Mouse (Mus musculus): ENCODE measurements at regions not wholly inside any gene's neighbourhood (a gene's known extent, or its start where the extent isn't known, plus 50 kb on each side); places are given as distances from the start of the nearest gene placed in this dataset.

- DNase-seq (ENCODE audit: low spot score), result no peak
- Histone ChIP-seq H3K36me3 (replicated peaks) (no peaks in the 10 kb centered on the region), H3K27me3 (ENCODE audit: insufficient read depth, low read length) (no peaks in the 10 kb centered on the region), H3K9me3 (replicated peaks) (0 out of 2 replicates have a peak, but pooled peaks cover 3% of the 10 kb centered on the region), H3K4me1 (ENCODE audit: insufficient read depth, low read depth, low read length) (no peaks in the 10 kb centered on the region), H3K4me3 (ENCODE audit: low read depth, low read length) (no peak overlapping the region)
- TF ChIP-seq GATA2 (IDR thresholded peaks at IDR 0.05; ENCODE audit: borderline replicate concordance, low read depth, low read length) (no peak), CTCF (IDR thresholded peaks at IDR 0.05; ENCODE audit: low read depth, low read length) (no peak), GATA1 (IDR thresholded peaks at IDR 0.05; ENCODE audit: borderline replicate concordance, low read length) (no peak), POLR2AphosphoS5 (IDR thresholded peaks at IDR 0.05; ENCODE audit: insufficient replicate concordance, low read depth, low read length) (no peak), TAL1 (conservative IDR thresholded peaks at IDR 0.05; ENCODE audit: low read depth, low read length) (no peak)
- no peak for ATAC-seq (ENCODE audit: extremely low read depth, insufficient number of reproducible peaks, low FRiP score, poor library complexity, severe bottlenecking)
Observed at GRCm38 (mm10) chr1:143054451-143055024, 585.9 kb upstream of the B3galt2 start.

GRCm38 (mm10) chr1:143060698-143061576 is 579.5 kb upstream of the B3galt2 start:
- DNase-seq (ENCODE audit: low spot score) (no peak), ATAC-seq (ENCODE audit: extremely low read depth, insufficient number of reproducible peaks, low FRiP score, poor library complexity, severe bottlenecking) (no peak)
- H3K4me3 ChIP-seq (ENCODE audit: low read depth, low read length), result no peak overlapping the region
- H3K4me1 ChIP-seq (ENCODE audit: insufficient read depth, low read depth, low read length), result no peaks in the 10 kb centered on the region
- no peaks in the 10 kb centered on the region for H3K27me3 ChIP-seq (ENCODE audit: insufficient read depth, low read length)
- H3K9me3 ChIP-seq (replicated peaks), result peaks cover 5% of the 10 kb centered on the region; the same call in 1 of the 2 replicates
- TF ChIP-seq GATA2 (IDR thresholded peaks at IDR 0.05; ENCODE audit: borderline replicate concordance, low read depth, low read length), result no peak
- no peak for TF ChIP-seq TAL1 (conservative IDR thresholded peaks at IDR 0.05; ENCODE audit: low read depth, low read length)
- no peak for TF ChIP-seq GATA1 (IDR thresholded peaks at IDR 0.05; ENCODE audit: borderline replicate concordance, low read length)
- no peak for TF ChIP-seq CTCF (IDR thresholded peaks at IDR 0.05; ENCODE audit: low read depth, low read length)
- no peak for TF ChIP-seq POLR2AphosphoS5 (IDR thresholded peaks at IDR 0.05; ENCODE audit: insufficient replicate concordance, low read depth, low read length)
- H3K36me3 ChIP-seq (replicated peaks), result no peaks in the 10 kb centered on the region

- no peaks in the 10 kb centered on the region for H3K27me3 ChIP-seq (ENCODE audit: insufficient read depth, low read length)
- DNase-seq (ENCODE audit: low spot score), result no peak
- H3K9me3 ChIP-seq (replicated peaks), result peaks cover 2% of the 10 kb centered on the region; the same call in 1 of the 2 replicates
- no peak overlapping the region for H3K4me3 ChIP-seq (ENCODE audit: low read depth, low read length)
- H3K4me1 ChIP-seq (ENCODE audit: insufficient read depth, low read depth, low read length), result no peaks in the 10 kb centered on the region
- no peaks in the 10 kb centered on the region for H3K36me3 ChIP-seq (replicated peaks)
- TF ChIP-seq GATA2 (IDR thresholded peaks at IDR 0.05; ENCODE audit: borderline replicate concordance, low read depth, low read length) (no peak), POLR2AphosphoS5 (IDR thresholded peaks at IDR 0.05; ENCODE audit: insufficient replicate concordance, low read depth, low read length) (no peak), GATA1 (IDR thresholded peaks at IDR 0.05; ENCODE audit: borderline replicate concordance, low read length) (no peak), TAL1 (conservative IDR thresholded peaks at IDR 0.05; ENCODE audit: low read depth, low read length) (no peak), CTCF (IDR thresholded peaks at IDR 0.05; ENCODE audit: low read depth, low read length) (no peak)
- ATAC-seq (ENCODE audit: extremely low read depth, insufficient number of reproducible peaks, low FRiP score, poor library complexity, severe bottlenecking), result no peak
Observed at GRCm38 (mm10) chr1:143065493-143065892, 575.0 kb upstream of the B3galt2 start.

GRCm38 (mm10) chr1:143071781-143072382 is 568.6 kb upstream of the B3galt2 start:
- Histone ChIP-seq H3K27me3 (ENCODE audit: insufficient read depth, low read length) (no peaks in the 10 kb centered on the region), H3K4me1 (ENCODE audit: insufficient read depth, low read depth, low read length) (no peaks in the 10 kb centered on the region), H3K4me3 (ENCODE audit: low read depth, low read length) (no peak overlapping the region), H3K36me3 (replicated peaks) (no peaks in the 10 kb centered on the region), H3K9me3 (replicated peaks) (no peaks in the 10 kb centered on the region)
- TF ChIP-seq TAL1 (conservative IDR thresholded peaks at IDR 0.05; ENCODE audit: low read depth, low read length) (no peak), POLR2AphosphoS5 (IDR thresholded peaks at IDR 0.05; ENCODE audit: insufficient replicate concordance, low read depth, low read length) (no peak), GATA2 (IDR thresholded peaks at IDR 0.05; ENCODE audit: borderline replicate concordance, low read depth, low read length) (no peak), CTCF (IDR thresholded peaks at IDR 0.05; ENCODE audit: low read depth, low read length) (no peak), GATA1 (IDR thresholded peaks at IDR 0.05; ENCODE audit: borderline replicate concordance, low read length) (no peak)
- DNase-seq (ENCODE audit: low spot score) (no peak), ATAC-seq (ENCODE audit: extremely low read depth, insufficient number of reproducible peaks, low FRiP score, poor library complexity, severe bottlenecking) (no peak)

- DNase-seq (ENCODE audit: low spot score) (no peak), ATAC-seq (ENCODE audit: extremely low read depth, insufficient number of reproducible peaks, low FRiP score, poor library complexity, severe bottlenecking) (no peak)
- TF ChIP-seq CTCF (IDR thresholded peaks at IDR 0.05; ENCODE audit: low read depth, low read length), result no peak
- no peak for TF ChIP-seq GATA2 (IDR thresholded peaks at IDR 0.05; ENCODE audit: borderline replicate concordance, low read depth, low read length)
- no peak for TF ChIP-seq POLR2AphosphoS5 (IDR thresholded peaks at IDR 0.05; ENCODE audit: insufficient replicate concordance, low read depth, low read length)
- TF ChIP-seq TAL1 (conservative IDR thresholded peaks at IDR 0.05; ENCODE audit: low read depth, low read length), result no peak
- H3K9me3 ChIP-seq (replicated peaks), result peaks cover 5% of the 10 kb centered on the region
- no peaks in the 10 kb centered on the region for H3K36me3 ChIP-seq (replicated peaks)
- H3K4me3 ChIP-seq (ENCODE audit: low read depth, low read length), result no peak overlapping the region
- no peaks in the 10 kb centered on the region for H3K4me1 ChIP-seq (ENCODE audit: insufficient read depth, low read depth, low read length)
- H3K27me3 ChIP-seq (ENCODE audit: insufficient read depth, low read length), result no peaks in the 10 kb centered on the region
Observed at GRCm38 (mm10) chr1:143074999-143075398, 565.5 kb upstream of the B3galt2 start.

GRCm38 (mm10) chr1:143080441-143080840 is 560.0 kb upstream of the B3galt2 start:
- no peak overlapping the region for H3K4me3 ChIP-seq (ENCODE audit: low read depth, low read length)
- H3K27me3 ChIP-seq (ENCODE audit: insufficient read depth, low read length), result no peaks in the 10 kb centered on the region
- peaks cover 5% of the 10 kb centered on the region for H3K9me3 ChIP-seq (replicated peaks)
- H3K36me3 ChIP-seq (replicated peaks), result no peaks in the 10 kb centered on the region
- TF ChIP-seq TAL1 (conservative IDR thresholded peaks at IDR 0.05; ENCODE audit: low read depth, low read length), result no peak
- TF ChIP-seq GATA1 (IDR thresholded peaks at IDR 0.05; ENCODE audit: borderline replicate concordance, low read length), result no peak
- TF ChIP-seq POLR2AphosphoS5 (IDR thresholded peaks at IDR 0.05; ENCODE audit: insufficient replicate concordance, low read depth, low read length), result no peak
- no peak for TF ChIP-seq CTCF (IDR thresholded peaks at IDR 0.05; ENCODE audit: low read depth, low read length)
- no peak for TF ChIP-seq GATA2 (IDR thresholded peaks at IDR 0.05; ENCODE audit: borderline replicate concordance, low read depth, low read length)
- no peaks in the 10 kb centered on the region for H3K4me1 ChIP-seq (ENCODE audit: insufficient read depth, low read depth, low read length)
- ATAC-seq (ENCODE audit: extremely low read depth, insufficient number of reproducible peaks, low FRiP score, poor library complexity, severe bottlenecking) (no peak), DNase-seq (ENCODE audit: low spot score) (no peak)

Data from G1E (cell line).